Mouse (Mus musculus) C2C12 (cell line): ENCODE results near the gene Hivep2. TPM values are rescaled to one million over a fixed set of nuclear protein-coding genes. Genes with fewer than 3 reads are reported as not detected.

Source experiments
- H3K27me3 ChIP-seq: one replicate; pipeline ENCODE4 v1.6.1; 2011; ENCODE audit not compliant: control insufficient read depth, insufficient read depth, insufficient read length
- H3K36me3 ChIP-seq: one replicate; pipeline ENCODE4 v1.6.1; 2011; ENCODE audit not compliant: control insufficient read depth, insufficient read depth
- H3K4me3 ChIP-seq: one replicate; pipeline ENCODE4 v1.5.1; 2011; ENCODE audit warnings: mild to moderate bottlenecking, control low read depth; ENCODE audit not compliant: poor library complexity, insufficient read depth, severe bottlenecking
- H3K79me2 ChIP-seq: one replicate; pipeline ENCODE4 v1.6.1; 2011; ENCODE audit not compliant: control insufficient read depth, insufficient read depth
- H3K79me3 ChIP-seq: one replicate; pipeline ENCODE4 v1.6.1; 2011; ENCODE audit warnings: low read depth, control low read depth
- H3ac ChIP-seq: one replicate; pipeline ENCODE3; 2011; ENCODE audit warnings: low read depth; ENCODE audit not compliant: control insufficient read depth, insufficient read length
- CEBPB ChIP-seq: IDR thresholded peaks from one replicate; pipeline ENCODE4 v1.6.1; 2011; ENCODE audit warnings: low read depth, mild to moderate bottlenecking, control low read depth, moderate library complexity
- CTCF ChIP-seq: IDR thresholded peaks from one replicate; pipeline ENCODE4 v1.5.1; 2011; ENCODE audit not compliant: control insufficient read depth, insufficient read depth, insufficient read length
- FOSL1 ChIP-seq: IDR thresholded peaks from one replicate; pipeline ENCODE4 v1.8.0; 2011; ENCODE audit warnings: mild to moderate bottlenecking, low read length; ENCODE audit not compliant: poor library complexity, insufficient read depth, severe bottlenecking
- MAX ChIP-seq: IDR thresholded peaks from one replicate; pipeline ENCODE4 v1.6.1; 2011; ENCODE audit warnings: mild to moderate bottlenecking, control low read depth
- MYOD1 ChIP-seq: IDR thresholded peaks from one replicate; pipeline ENCODE4 v1.6.1; 2011; ENCODE audit warnings: low read depth; ENCODE audit not compliant: control insufficient read depth, insufficient read length
- MYOG ChIP-seq: IDR thresholded peaks from one replicate; pipeline ENCODE4 v1.6.1; 2011; ENCODE audit not compliant: control insufficient read depth, insufficient read length; ENCODE audit errors: extremely low read depth
- USF1 ChIP-seq: IDR thresholded peaks from one replicate; pipeline ENCODE4 v1.6.1; 2011; ENCODE audit warnings: low read depth, mild to moderate bottlenecking, control low read depth, moderate library complexity
- polyA plus RNA-seq: library from polyadenylated mRNA; unstranded; fragments of >200 nt; fragmentation: generic; extraction: Trizol; gene quantifications from one replicate; pipeline ENCODE4 v1.2.1, GENCODE M21; 2012; ENCODE audit warnings: missing spikeins

Hivep2 gene
- polyA plus RNA-seq, 1 experiment, result 2.9 TPM

- Histone ChIP-seq H3ac (no peak overlapping the region), H3K36me3 (no peaks in the 10 kb centered on the region), H3K79me3 (no peaks in the 10 kb centered on the region), H3K27me3 (no peaks in the 10 kb centered on the region), H3K4me3 (no peak overlapping the region), H3K79me2 (no peaks in the 10 kb centered on the region)
- TF ChIP-seq MAX (no peak), USF1 (no peak), CTCF (no peak), MYOG (no peak), FOSL1 (no peak), CEBPB (no peak)
Observed at GRCm38 (mm10) chr10:14197261-14197660, 231.4 kb downstream of the Hivep2 start.

- no peaks in the 10 kb centered on the region for H3K79me2 ChIP-seq
- TF ChIP-seq MAX (no peak), MYOD1 (no peak), MYOG (no peak), USF1 (no peak), CTCF (no peak)
- no peak overlapping the region for H3K4me3 ChIP-seq
Observed at GRCm38 (mm10) chr10:14199332-14199731, 233.5 kb downstream of the Hivep2 start.

GRCm38 (mm10) chr10:14200310-14200709 lies 234.4 kb downstream of the Hivep2 start:
- H3K79me3 ChIP-seq, result no peaks in the 10 kb centered on the region
- H3K79me2 ChIP-seq, result no peaks in the 10 kb centered on the region
- TF ChIP-seq USF1 (no peak), FOSL1 (no peak), CTCF (no peak), MYOG (no peak), CEBPB (no peak), MAX (no peak), MYOD1 (no peak)
- no peaks in the 10 kb centered on the region for H3K36me3 ChIP-seq
- H3K4me3 ChIP-seq, result no peak overlapping the region
- no peaks in the 10 kb centered on the region for H3K27me3 ChIP-seq
- no peak overlapping the region for H3ac ChIP-seq

More at GRCm38 (mm10) chr10:14199332-14199731, 233.5 kb downstream of the Hivep2 start:
- Histone ChIP-seq H3ac (no peak overlapping the region), H3K79me3 (no peaks in the 10 kb centered on the region), H3K36me3 (no peaks in the 10 kb centered on the region), H3K27me3 (no peaks in the 10 kb centered on the region)

Other genes with a start within 250 kb of the Hivep2 start
- 11.3 TPM for gene Aig1, start 97.1 kb upstream of the Hivep2 start, polyA plus RNA-seq